Mouse (Mus musculus) intestine, embryonic 16.5 days (tissue): ENCODE data around the gene Nudt14. TPM values are rescaled to one million over a fixed set of nuclear protein-coding genes. Genes with fewer than 3 reads are reported as not detected.

Experiments used
- microRNA-seq: library from miRNA; unstranded; fragments of <30 nt; microRNA quantifications from one replicate; pipeline ENCODE4, GENCODE M21; 2016
- polyA plus RNA-seq: library from polyadenylated mRNA; unstranded; fragments of >200 nt; fragmentation: Nextera tagmentation; extraction: Ambion mirVana; gene quantifications from 2 replicates; pipeline ENCODE4 v1.2.1, GENCODE M21; 2015

The Nudt14 gene
- polyA plus RNA-seq, 1 experiment from 2014 or later, result 100 TPM

Small RNAs within 50 kb of the gene (microRNA-seq; reads per million reads assigned to microRNA genes)
- gene Mir6941, result not detected

Other genes with a start within 250 kb of the Nudt14 start
- gene Cep170b, start 221.7 kb downstream of the Nudt14 start, polyA plus RNA-seq, result 12.4 and 13.2 TPM in 2 replicates
- 12.2 and 13.0 TPM in 2 replicates for gene Pld4, start 181.5 kb downstream of the Nudt14 start, polyA plus RNA-seq
- gene Ahnak2, start 139.5 kb downstream of the Nudt14 start, polyA plus RNA-seq, result 2.3 and 2.8 TPM in 2 replicates
- gene Clba1, start 133.2 kb downstream of the Nudt14 start, polyA plus RNA-seq, result 3.4 and 4.1 TPM in 2 replicates
- gene Cdca4, start 112.7 kb downstream of the Nudt14 start, polyA plus RNA-seq, result 69.2 and 79.6 TPM in 2 replicates
- gene Gpr132, start 73.9 kb downstream of the Nudt14 start, polyA plus RNA-seq, result 0.40 and 0.48 TPM in 2 replicates
- gene Jag2, start 12.3 kb downstream of the Nudt14 start, polyA plus RNA-seq, result 2.2 and 2.4 TPM in 2 replicates
- 20.2 and 20.9 TPM in 2 replicates for gene Btbd6, start 34.4 kb upstream of the Nudt14 start, polyA plus RNA-seq
- 36.5 and 41.6 TPM in 2 replicates for gene Brf1, start 58.6 kb upstream of the Nudt14 start, polyA plus RNA-seq
- 7.3 and 9.8 TPM in 2 replicates for gene Pacs2, start 72.4 kb upstream of the Nudt14 start, polyA plus RNA-seq
- gene Tex22, start 132.4 kb upstream of the Nudt14 start, polyA plus RNA-seq, result not detected in 2 replicates
- gene Mta1, start 156.2 kb upstream of the Nudt14 start, polyA plus RNA-seq, result 8.0 TPM in 2 replicates
- gene Crip2, start 198.1 kb upstream of the Nudt14 start, polyA plus RNA-seq, result 124 and 130 TPM in 2 replicates
- 489 and 523 TPM in 2 replicates for gene Crip1, start 204.2 kb upstream of the Nudt14 start, polyA plus RNA-seq
- gene Tedc1, start 214.3 kb upstream of the Nudt14 start, polyA plus RNA-seq, result 21.4 and 22.7 TPM in 2 replicates
- gene Tmem121, start 243.8 kb upstream of the Nudt14 start, polyA plus RNA-seq, result 5.6 and 5.8 TPM in 2 replicates